Mouse (Mus musculus) ES-E14 (cell line): ENCODE results near the gene Ank3.

Experiments
- MAFK ChIP-seq: IDR thresholded peaks from 2 replicates; pipeline ENCODE4 v1.6.1; 2014; ENCODE audit warnings: mild to moderate bottlenecking, low read depth, low read length, inconsistent platforms; ENCODE audit not compliant: insufficient read depth
- ZNF384 ChIP-seq: IDR thresholded peaks from 2 replicates; pipeline ENCODE4 v1.6.1; 2012; ENCODE audit warnings: low read depth, low read length, inconsistent platforms

DNA sequence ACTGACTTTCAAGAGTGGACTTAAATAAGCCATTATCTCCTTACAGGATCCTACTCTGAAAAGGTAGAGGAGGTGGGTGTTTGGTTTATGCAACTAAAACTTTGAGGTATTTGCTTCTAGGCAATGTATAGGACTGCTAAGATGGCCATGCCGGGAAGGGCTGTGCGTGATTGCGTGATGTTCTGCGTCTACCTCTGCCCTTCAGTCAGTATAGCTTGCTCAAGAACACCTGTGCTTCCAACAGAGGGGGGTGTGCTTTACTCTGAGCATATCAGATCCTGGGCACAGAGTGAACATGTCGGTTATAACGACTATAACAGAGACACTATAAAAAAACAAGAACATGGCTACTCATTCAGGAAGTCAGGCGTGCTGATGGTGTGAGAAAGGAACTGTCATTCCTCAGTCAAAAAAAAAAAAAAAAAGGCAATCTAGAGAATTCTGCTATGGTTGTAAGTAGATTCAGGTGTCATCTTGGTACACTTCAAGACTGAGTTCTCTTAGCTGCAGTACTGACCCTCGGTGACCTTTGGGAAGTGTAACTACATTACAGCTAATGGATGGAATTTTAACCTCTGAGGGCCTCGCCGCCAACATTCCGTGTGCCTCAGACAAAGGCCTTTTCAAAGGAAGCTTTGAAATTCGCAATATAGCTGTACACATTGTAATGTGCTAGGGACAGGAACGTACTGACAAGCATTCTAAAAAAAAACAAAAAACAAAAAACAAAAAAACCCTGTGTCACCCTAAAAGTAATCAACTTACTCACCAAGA lies 387.8 kb downstream of the Ank3 start:
- TF ChIP-seq ZNF384: peak; percentile 80
- TF ChIP-seq MAFK: no peak
